Mouse (Mus musculus) lung, postnatal 0 days (tissue): ENCODE measurements around the gene Osbp2.

Experiments
- CTCF ChIP-seq: IDR thresholded peaks from 2 replicates; pipeline ENCODE4 v1.5.1; 2016; ENCODE audit warnings: antibody characterized with exemption, mild to moderate bottlenecking
- EP300 ChIP-seq: IDR thresholded peaks from 2 replicates; pipeline ENCODE4 v1.6.1; 2016; ENCODE audit warnings: antibody characterized with exemption, mild to moderate bottlenecking, control low read depth

- TF ChIP-seq CTCF (no peak), EP300 (no peak)
These were observed 101.8 kb downstream of the Osbp2 start for GRCm38 (mm10) chr11:3761775-3762501.
